Mouse (Mus musculus): ENCODE results near the gene Pla2g16. TPM values are rescaled to one million over a fixed set of nuclear protein-coding genes. Genes with fewer than 3 reads are reported as not detected.
A peak's percentile ranks its signal among the peaks of the same experiment; 100 is the strongest.

Pla2g16 gene
- polyA plus RNA-seq, 1 experiment from 2014 or later: 60.1 TPM

GRCm38 (mm10) chr19:7566826-7567225, 9.6 kb downstream of the Pla2g16 start:
- Histone ChIP-seq H3K9me3 (no peaks in the 10 kb centered on the region), H3K4me3 (no peak overlapping the region), H3K4me2 (no peak overlapping the region), H3K27ac (replicated peaks) (no peak overlapping the region), H3K4me1 (peaks cover 25% of the 10 kb centered on the region), H3K27me3 (replicated peaks) (no peaks in the 10 kb centered on the region), H3K9ac (no peak overlapping the region), H3K36me3 (peaks cover 12% of the 10 kb centered on the region; the same call in 1 of the 2 replicates)
- no peak for ATAC-seq (ENCODE audit: extremely low read depth, insufficient number of reproducible peaks, low FRiP score, low TSS enrichment)
- 81% methylated on average over 3 of the region's 3 CpGs for WGBS

GRCm38 (mm10) chr19:7568364-7568763, 11.1 kb downstream of the Pla2g16 start:
- H3K4me1 ChIP-seq: peaks cover 13% of the 10 kb centered on the region
- H3K9me3 ChIP-seq: no peaks in the 10 kb centered on the region
- 44% methylated on average over 3 of the region's 3 CpGs for WGBS
- no peaks in the 10 kb centered on the region for H3K27me3 ChIP-seq (replicated peaks)
- no peak for ATAC-seq (ENCODE audit: extremely low read depth, insufficient number of reproducible peaks, low FRiP score, low TSS enrichment)
- no peak overlapping the region for H3K9ac ChIP-seq
- H3K36me3 ChIP-seq: peaks cover 11% of the 10 kb centered on the region; the same call in 1 of the 2 replicates
- no peak overlapping the region for H3K27ac ChIP-seq (replicated peaks)
- no peak overlapping the region for H3K4me2 ChIP-seq
- no peak overlapping the region for H3K4me3 ChIP-seq

- peaks cover 11% of the 10 kb centered on the region; the same call in 1 of the 2 replicates for H3K4me1 ChIP-seq
- H3K4me3 ChIP-seq: no peak overlapping the region
- no peak overlapping the region for H3K27ac ChIP-seq (replicated peaks)
- no peaks in the 10 kb centered on the region for H3K9me3 ChIP-seq
- no peak overlapping the region for H3K4me2 ChIP-seq
- H3K36me3 ChIP-seq: peaks cover 12% of the 10 kb centered on the region; the same call in 1 of the 2 replicates
- no peak overlapping the region for H3K9ac ChIP-seq
- ATAC-seq (ENCODE audit: extremely low read depth, insufficient number of reproducible peaks, low FRiP score, low TSS enrichment): no peak
- no peaks in the 10 kb centered on the region for H3K27me3 ChIP-seq (replicated peaks)
- 78% methylated on average over 5 of the region's 5 CpGs for WGBS
Measured at GRCm38 (mm10) chr19:7569650-7570049, 12.4 kb downstream of the Pla2g16 start.

- H3K27me3 ChIP-seq (replicated peaks): no peaks in the 10 kb centered on the region
- no peak overlapping the region for H3K4me2 ChIP-seq
- 70% methylated on average over 1 of the region's 1 CpGs for WGBS
- H3K9me3 ChIP-seq: no peaks in the 10 kb centered on the region
- H3K36me3 ChIP-seq: peaks cover 41% of the 10 kb centered on the region
- no peak for ATAC-seq (ENCODE audit: extremely low read depth, insufficient number of reproducible peaks, low FRiP score, low TSS enrichment)
- no peak overlapping the region for H3K9ac ChIP-seq
- H3K4me3 ChIP-seq: no peak overlapping the region
- H3K4me1 ChIP-seq: peaks cover 7% of the 10 kb centered on the region; the same call in 1 of the 2 replicates
- no peak overlapping the region for H3K27ac ChIP-seq (replicated peaks)
Measured at GRCm38 (mm10) chr19:7576180-7576579, 18.9 kb downstream of the Pla2g16 start.

GRCm38 (mm10) chr19:7577710-7578109, 20.5 kb downstream of the Pla2g16 start:
- no peak overlapping the region for H3K9ac ChIP-seq
- no peak for ATAC-seq (ENCODE audit: extremely low read depth, insufficient number of reproducible peaks, low FRiP score, low TSS enrichment)
- no peaks in the 10 kb centered on the region for H3K27me3 ChIP-seq (replicated peaks)
- no peak overlapping the region for H3K4me3 ChIP-seq
- H3K36me3 ChIP-seq: peaks cover 41% of the 10 kb centered on the region
- no peak overlapping the region for H3K4me2 ChIP-seq
- WGBS: 71% methylated on average over 3 of the region's 3 CpGs
- H3K27ac ChIP-seq (replicated peaks): no peak overlapping the region
- H3K4me1 ChIP-seq: peaks cover 10% of the 10 kb centered on the region
- no peaks in the 10 kb centered on the region for H3K9me3 ChIP-seq

GRCm38 (mm10) chr19:7581042-7581441, 23.8 kb downstream of the Pla2g16 start:
- 45% methylated on average over 5 of the region's 5 CpGs for WGBS
- Histone ChIP-seq H3K4me2 (no peak overlapping the region), H3K9me3 (no peaks in the 10 kb centered on the region), H3K27me3 (replicated peaks) (no peaks in the 10 kb centered on the region), H3K36me3 (peaks cover 27% of the 10 kb centered on the region), H3K9ac (no peak overlapping the region), H3K4me3 (no peak overlapping the region), H3K4me1 (peaks cover 37% of the 10 kb centered on the region), H3K27ac (replicated peaks) (0 out of 2 replicates have a peak overlapping the region, but pooled peaks have one; percentile 6)
- no peak for ATAC-seq (ENCODE audit: extremely low read depth, insufficient number of reproducible peaks, low FRiP score, low TSS enrichment)

GRCm38 (mm10) chr19:7583101-7583500, 25.8 kb downstream of the Pla2g16 start:
- H3K4me3 ChIP-seq: no peak overlapping the region
- peaks cover 38% of the 10 kb centered on the region for H3K4me1 ChIP-seq
- peaks cover 42% of the 10 kb centered on the region for H3K36me3 ChIP-seq
- H3K27ac ChIP-seq (replicated peaks): peak overlapping the region; percentile 43; the same call in 1 of the 2 replicates
- no peaks in the 10 kb centered on the region for H3K9me3 ChIP-seq
- H3K9ac ChIP-seq: no peak overlapping the region
- ATAC-seq (ENCODE audit: extremely low read depth, insufficient number of reproducible peaks, low FRiP score, low TSS enrichment): no peak
- H3K27me3 ChIP-seq (replicated peaks): no peaks in the 10 kb centered on the region
- H3K4me2 ChIP-seq: 0 out of 2 replicates have a peak overlapping the region, but pooled peaks have one; percentile 1
- 26% methylated on average over 7 of the region's 7 CpGs for WGBS

- Histone ChIP-seq H3K4me3 (no peak overlapping the region), H3K9me3 (no peaks in the 10 kb centered on the region), H3K4me2 (0 out of 2 replicates have a peak overlapping the region, but pooled peaks have one; percentile 1), H3K9ac (no peak overlapping the region), H3K36me3 (peaks cover 45% of the 10 kb centered on the region), H3K27me3 (replicated peaks) (no peaks in the 10 kb centered on the region), H3K27ac (replicated peaks) (no peak overlapping the region), H3K4me1 (peaks cover 38% of the 10 kb centered on the region)
- WGBS: 75% methylated on average over 3 of the region's 3 CpGs
- ATAC-seq (ENCODE audit: extremely low read depth, insufficient number of reproducible peaks, low FRiP score, low TSS enrichment): no peak
Measured at GRCm38 (mm10) chr19:7583599-7583998, 26.3 kb downstream of the Pla2g16 start.

- ATAC-seq (ENCODE audit: extremely low read depth, insufficient number of reproducible peaks, low FRiP score, low TSS enrichment): no peak; the same call in 1 of the 2 replicates
- Histone ChIP-seq H3K27ac (replicated peaks) (peak overlapping the region; percentile 60), H3K4me3 (no peak overlapping the region), H3K4me1 (peaks cover 36% of the 10 kb centered on the region), H3K9ac (no peak overlapping the region), H3K4me2 (no peak overlapping the region), H3K9me3 (no peaks in the 10 kb centered on the region), H3K27me3 (replicated peaks) (no peaks in the 10 kb centered on the region), H3K36me3 (peaks cover 34% of the 10 kb centered on the region)
- WGBS: 77% methylated on average over 8 of the region's 8 CpGs
Measured at GRCm38 (mm10) chr19:7585279-7585678, 28.0 kb downstream of the Pla2g16 start.

GRCm38 (mm10) chr19:7585764-7586163, 28.5 kb downstream of the Pla2g16 start:
- Histone ChIP-seq H3K9ac (no peak overlapping the region), H3K9me3 (no peaks in the 10 kb centered on the region), H3K4me3 (no peak overlapping the region), H3K27ac (replicated peaks) (peak overlapping the region; percentile 60; the same call in 1 of the 2 replicates), H3K27me3 (replicated peaks) (no peaks in the 10 kb centered on the region), H3K4me2 (no peak overlapping the region), H3K36me3 (peaks cover 31% of the 10 kb centered on the region), H3K4me1 (peaks cover 32% of the 10 kb centered on the region)
- 59% methylated on average over 6 of the region's 6 CpGs for WGBS
- ATAC-seq (ENCODE audit: extremely low read depth, insufficient number of reproducible peaks, low FRiP score, low TSS enrichment): no peak

- H3K27ac ChIP-seq (replicated peaks): no peak overlapping the region
- ATAC-seq (ENCODE audit: extremely low read depth, insufficient number of reproducible peaks, low FRiP score, low TSS enrichment): no peak
- no peaks in the 10 kb centered on the region for H3K9me3 ChIP-seq
- no peak overlapping the region for H3K4me3 ChIP-seq
- no peak overlapping the region for H3K4me2 ChIP-seq
- H3K9ac ChIP-seq: peak overlapping the region; percentile 19; the same call in 1 of the 2 replicates
- H3K4me1 ChIP-seq: peaks cover 20% of the 10 kb centered on the region
- no peaks in the 10 kb centered on the region for H3K27me3 ChIP-seq (replicated peaks)
- peaks cover 29% of the 10 kb centered on the region for H3K36me3 ChIP-seq
Measured at GRCm38 (mm10) chr19:7590795-7591194, 33.5 kb downstream of the Pla2g16 start.

- H3K9ac ChIP-seq: no peak overlapping the region
- peaks cover 18% of the 10 kb centered on the region for H3K36me3 ChIP-seq
- ATAC-seq (ENCODE audit: extremely low read depth, insufficient number of reproducible peaks, low FRiP score, low TSS enrichment): peak; percentile 70; the same call in 1 of the 2 replicates
- 25% methylated on average over 3 of the region's 3 CpGs for WGBS
- H3K4me3 ChIP-seq: no peak overlapping the region
- H3K4me2 ChIP-seq: no peak overlapping the region
- H3K27me3 ChIP-seq (replicated peaks): no peaks in the 10 kb centered on the region
- peak overlapping the region; percentile 33 for H3K27ac ChIP-seq (replicated peaks)
- H3K9me3 ChIP-seq: no peaks in the 10 kb centered on the region
- peaks cover 17% of the 10 kb centered on the region for H3K4me1 ChIP-seq
Measured at GRCm38 (mm10) chr19:7592018-7592417, 34.8 kb downstream of the Pla2g16 start.

All from heart, embryonic 13.5 days (tissue).